Mouse (Mus musculus) right cerebral cortex, postnatal 4 days (tissue): ENCODE results near the gene Gjb4.

Experiments used
- DNase-seq: peaks from one replicate; pipeline ENCODE4 v3.0.0-alpha.2; 2022

Gjb4 gene

DNA sequence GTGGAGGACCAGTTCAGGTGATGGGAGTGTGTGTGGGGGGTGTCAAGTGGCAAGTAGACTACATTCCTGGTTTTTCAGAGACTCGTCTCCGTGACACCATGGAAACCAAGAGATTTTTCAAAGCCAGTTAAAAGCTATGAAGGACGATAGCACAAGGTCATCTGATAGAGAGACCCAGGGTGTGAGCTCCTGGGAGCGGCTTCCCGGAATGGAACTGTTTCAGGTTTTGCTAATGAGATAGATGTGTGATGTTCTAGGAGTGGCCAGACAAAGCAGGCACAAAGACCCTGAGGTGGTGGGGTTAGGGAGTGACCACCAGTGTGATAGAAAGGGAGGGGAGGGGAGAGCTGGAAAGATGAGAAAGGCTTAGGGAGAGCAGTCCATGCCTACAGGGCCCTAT, 8.9 kb downstream of the Gjb4 start:
- no peak for DNase-seq

DNA sequence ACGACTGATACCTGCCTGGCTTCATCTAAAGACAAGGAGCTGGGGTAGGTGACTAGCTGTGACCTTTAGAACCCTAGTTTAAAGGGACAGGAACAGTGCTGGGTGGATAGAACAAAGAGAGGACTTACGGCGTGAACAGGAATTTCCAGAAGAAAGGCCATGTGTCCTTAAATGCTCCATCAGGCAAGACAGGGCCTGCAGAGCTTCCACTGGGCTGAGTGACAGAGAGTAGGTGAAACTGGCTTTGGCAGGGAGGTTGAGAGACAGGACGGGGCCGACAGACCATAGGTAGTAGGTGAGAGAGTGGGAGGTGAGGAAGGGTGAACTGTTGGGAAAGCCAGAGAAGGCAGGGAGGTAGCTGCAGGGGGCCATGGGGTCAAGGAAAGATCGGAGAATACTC, 12.5 kb downstream of the Gjb4 start:
- DNase-seq = no peak

DNA sequence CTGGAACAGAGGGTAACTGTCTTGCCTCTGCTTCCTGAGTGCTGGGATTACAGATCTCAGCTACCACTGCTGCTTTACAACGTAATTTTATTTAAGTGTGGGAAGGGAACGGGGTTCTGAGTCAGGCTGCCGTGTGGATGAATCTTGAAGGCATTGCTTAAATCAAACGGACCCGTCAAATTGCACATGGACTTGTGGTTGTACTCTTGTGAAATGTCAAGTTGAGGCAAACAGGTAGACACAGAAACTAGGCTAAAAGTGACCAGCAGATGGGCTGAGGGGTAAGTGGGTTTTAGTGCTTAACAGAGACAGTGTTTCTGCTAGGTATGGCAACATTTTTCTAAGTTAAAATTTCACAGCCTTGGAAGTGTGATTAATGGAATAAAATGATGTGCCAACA, 16.2 kb downstream of the Gjb4 start:
- no peak for DNase-seq

DNA sequence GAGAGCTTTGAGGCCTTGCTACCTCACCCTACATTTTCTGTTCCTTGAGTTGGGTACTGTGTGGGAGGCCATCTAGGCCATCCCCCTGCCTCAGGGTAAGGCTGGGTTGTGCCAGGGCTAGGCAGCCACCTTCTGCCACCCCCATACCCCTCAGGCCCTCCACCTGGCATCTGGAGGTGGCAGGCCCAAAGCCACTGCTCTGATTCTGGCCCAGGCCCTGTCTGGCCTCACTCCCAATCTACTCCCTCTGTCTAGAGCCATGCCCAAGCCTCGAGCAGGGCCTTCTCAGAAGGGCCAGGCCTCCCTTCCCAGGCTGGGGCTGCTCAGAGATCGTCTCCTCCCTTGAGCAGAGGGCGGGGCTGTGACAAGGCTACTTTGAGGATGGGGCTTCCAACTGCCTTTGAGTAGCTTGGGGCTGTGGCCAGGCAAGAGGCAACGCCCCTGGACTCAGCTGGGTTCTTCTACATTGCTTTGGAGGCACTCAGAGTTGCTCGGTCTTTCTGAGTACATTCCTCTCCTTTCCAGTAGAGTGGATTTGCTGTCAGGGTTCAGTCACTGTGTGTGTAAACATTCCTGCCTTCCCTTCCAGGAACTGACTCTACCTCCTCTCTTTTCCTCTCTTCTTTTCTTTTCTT, 18.9 kb downstream of the Gjb4 start:
- DNase-seq = no peak

DNA sequence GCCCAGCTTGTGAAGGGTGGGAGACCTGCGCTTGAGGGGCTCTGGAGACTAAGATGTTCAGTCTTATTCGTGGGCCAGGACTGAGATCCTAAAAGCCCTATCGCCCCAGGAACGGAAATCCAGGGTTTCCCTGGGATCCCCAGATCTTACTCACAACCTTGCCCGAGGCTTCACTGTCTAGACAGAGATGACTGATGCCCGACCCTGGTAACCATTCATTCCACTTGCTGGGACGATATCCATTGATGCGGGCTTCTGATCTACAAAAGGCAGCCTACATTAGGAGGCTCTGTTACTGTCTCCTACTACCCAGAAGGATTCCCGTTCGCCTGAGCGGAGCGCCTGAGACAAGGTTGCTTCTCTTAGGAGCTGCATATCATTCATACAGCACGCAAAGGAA, 22.7 kb downstream of the Gjb4 start:
- DNase-seq = no peak

GRCm38 (mm10) chr4:127330181-127331100, 23.4 kb downstream of the Gjb4 start, which contains the start of gene Gjb3:
Gene Gjb3, minus strand, starts transcription at chr4:127330844.
- peak; percentile 29 for DNase-seq

DNA sequence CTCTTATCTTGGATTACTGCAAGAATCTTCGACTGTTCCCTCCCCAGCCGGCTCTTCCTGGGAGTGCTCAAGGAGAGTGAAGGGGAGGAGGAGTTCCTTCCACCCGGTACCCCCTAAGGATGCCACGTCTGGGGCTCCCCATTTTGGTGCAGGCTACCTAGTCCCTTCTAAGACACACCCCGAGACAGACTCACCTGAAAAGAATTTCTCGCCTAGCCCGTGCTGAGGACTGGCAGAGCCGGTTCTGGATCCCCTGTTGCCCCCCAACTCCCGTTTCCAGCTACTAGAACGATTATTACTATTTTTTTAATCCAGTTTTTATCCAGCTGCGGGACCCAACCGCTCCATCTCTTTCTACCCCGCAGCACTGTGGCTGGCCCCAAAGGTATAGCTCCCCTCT, 24.1 kb downstream of the Gjb4 start:
- DNase-seq = no peak

- DNase-seq = no peak
These were observed 24.8 kb downstream of the Gjb4 start for GRCm38 (mm10) chr4:127329046-127329445.

DNA sequence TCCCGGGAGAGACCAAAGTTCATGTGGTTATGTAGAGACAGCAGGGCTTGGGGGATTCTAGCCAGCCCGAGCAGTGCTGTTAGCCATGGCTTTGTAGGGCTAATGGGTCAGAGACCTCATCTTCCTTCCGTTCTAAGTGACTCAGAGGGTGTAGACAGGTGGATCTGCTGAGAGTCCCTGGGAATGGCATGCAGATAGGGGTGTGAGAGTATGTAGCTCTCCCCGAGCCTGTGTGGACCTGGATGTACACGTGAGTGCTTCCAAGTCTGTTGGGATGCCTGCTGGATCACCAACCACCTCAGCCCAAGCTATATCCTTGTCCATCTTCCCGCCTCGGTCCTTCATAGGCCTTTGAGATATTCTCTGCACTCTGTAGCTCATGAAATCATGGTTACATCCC, 25.5 kb downstream of the Gjb4 start:
- no peak for DNase-seq

- DNase-seq = no peak
These were observed 26.1 kb downstream of the Gjb4 start for GRCm38 (mm10) chr4:127327749-127328148.

DNA sequence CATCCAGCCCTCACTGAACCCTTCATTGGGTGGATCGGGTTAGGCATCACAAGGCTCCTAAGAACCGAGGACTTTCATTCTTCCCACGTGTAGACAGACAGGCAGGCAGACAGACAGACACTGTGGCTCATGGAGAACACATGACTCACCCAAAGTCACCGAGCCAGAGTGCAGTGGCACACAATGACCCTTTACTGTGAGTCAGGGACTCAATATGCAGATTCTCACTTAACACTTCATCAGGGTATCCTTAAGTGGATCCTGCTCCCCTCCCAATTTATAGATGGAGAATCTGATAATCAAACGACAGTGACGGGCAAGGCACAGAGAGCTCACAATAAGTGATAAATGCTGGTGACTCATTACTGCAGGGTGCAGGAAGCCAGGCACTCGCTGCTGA, 26.6 kb downstream of the Gjb4 start:
- no peak for DNase-seq

DNA sequence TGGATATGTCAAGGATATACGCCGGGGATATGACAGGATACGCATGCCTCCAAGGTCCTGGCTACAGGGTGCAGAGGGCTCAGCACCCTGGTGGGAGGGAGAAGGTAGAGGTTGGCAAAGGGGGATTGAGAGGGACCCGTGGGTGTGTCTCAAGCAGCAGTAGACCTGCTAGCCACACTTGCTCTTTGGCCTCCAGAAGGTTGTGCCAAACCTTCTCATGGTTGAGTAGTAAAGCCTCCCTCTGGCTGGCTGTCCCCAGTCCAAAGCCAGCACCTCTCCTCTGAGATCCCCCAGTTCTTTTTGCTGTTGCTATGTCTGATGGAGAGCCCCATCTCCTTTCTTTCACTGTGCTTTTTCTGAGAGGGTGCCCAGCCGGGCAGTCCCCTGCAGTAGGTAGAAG, 28.6 kb downstream of the Gjb4 start:
- DNase-seq = no peak

GRCm38 (mm10) chr4:127324759-127325158, 29.1 kb downstream of the Gjb4 start:
- DNase-seq = peak; percentile 96

DNA sequence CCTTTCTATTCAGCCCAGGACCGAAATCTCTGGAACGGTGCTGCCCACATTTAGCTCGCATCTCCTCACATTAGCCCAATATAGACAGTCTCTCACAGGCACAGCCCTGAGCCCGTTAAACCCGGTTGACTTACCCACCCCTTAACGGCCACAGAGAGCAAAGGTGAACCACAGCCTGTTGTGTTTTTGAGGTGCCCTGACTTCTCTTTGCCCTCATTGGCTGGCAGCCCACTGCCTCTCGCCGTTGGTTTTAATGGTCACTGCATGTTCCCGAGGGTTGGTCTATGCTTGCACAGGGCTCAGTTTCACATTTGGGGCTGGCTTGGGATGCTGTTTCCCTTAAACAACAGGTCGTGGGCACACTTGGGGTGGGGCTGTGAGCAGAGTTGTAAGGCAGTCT, 29.6 kb downstream of the Gjb4 start:
- no peak for DNase-seq

- no peak for DNase-seq
These were observed 30.2 kb downstream of the Gjb4 start for GRCm38 (mm10) chr4:127323651-127324050.

DNA sequence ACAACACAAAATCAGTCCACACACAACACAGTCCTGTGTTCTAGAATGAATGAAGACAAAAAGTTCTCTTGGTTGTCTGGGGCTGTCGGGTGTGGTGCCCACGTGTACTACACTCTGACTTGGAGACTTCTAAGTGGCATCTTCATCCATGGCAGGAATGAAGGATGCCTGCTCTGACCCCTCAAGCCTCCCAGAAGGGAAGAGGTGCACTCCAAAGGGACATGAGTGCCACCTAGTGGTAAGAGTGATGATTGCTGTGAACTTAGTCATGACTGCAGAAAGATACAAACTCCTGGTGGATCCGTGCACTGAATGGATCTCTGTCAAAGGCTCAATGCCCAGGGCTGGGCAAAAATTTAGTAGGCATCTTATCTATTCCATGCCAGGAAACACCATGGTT, 34.3 kb downstream of the Gjb4 start:
- DNase-seq = peak; percentile 62

GRCm38 (mm10) chr4:127317143-127317542, 36.7 kb downstream of the Gjb4 start:
- DNase-seq = no peak

DNA sequence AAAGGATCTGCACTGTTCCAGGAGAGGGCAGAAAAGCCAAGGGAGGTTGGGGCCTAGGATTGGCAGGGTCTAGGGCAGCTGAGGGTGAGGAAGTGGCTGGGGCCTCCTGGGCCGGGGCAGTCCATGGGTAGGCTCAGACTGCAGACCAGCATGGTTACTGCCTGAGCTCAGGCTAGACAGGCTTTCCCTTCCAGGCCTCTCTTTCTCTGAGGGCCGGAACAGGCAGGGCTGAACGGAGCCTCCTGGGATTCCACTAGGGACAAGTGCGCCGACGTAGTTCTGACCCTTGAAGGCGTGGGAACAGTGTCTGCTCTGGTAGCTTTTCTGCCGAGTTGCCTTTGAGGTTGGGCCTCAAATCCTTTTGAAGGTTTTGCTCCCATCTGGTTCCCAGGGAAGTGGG, 38.1 kb downstream of the Gjb4 start:
- no peak for DNase-seq

DNA sequence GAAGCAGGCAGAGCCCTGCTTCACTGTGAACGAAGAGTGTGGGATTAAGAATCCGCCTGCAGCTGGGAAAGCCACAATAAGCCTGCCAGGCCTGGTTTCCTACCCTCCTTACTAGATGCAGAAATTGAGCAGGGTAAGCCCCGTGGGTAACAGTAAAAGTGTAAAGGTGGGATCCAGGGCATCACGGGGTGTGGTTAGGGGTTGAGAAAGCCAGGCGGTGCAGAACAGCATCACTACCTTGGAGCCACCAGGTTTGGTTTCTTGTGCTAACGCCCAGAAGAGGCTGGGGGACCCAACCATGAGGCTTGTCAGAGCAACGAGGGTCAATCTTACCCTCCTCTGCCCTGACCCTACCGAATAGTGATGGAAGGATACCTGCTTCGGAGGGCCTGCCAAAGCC, 39.3 kb downstream of the Gjb4 start:
- DNase-seq = no peak

- peak; percentile 66 for DNase-seq
These were observed 40.0 kb downstream of the Gjb4 start, which contains the start of gene Gja4 for GRCm38 (mm10) chr4:127313861-127314260. Gene Gja4, minus strand, starts transcription at chr4:127314039.

GRCm38 (mm10) chr4:127312349-127312748, 41.5 kb downstream of the Gjb4 start:
- DNase-seq = no peak

DNA sequence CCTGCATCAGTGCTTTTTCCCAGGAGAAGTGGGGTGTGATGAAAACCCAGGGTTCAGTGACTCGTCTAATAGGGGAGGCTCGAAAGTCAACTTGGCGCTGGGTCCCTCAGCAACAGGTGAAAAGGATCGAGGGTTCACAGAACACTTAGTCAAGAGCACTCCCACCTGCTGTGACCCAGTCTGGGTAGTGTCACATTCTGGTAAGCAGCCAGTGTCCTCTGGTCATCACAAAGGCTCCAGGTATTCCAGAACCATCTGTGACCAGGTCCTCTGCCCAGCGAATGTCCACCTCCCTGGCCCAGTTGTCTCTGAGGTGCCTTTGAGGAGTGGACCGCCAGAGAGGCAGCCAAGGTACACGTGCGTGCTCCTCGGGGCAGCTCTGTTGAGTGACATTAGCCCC, 42.3 kb downstream of the Gjb4 start:
- DNase-seq = no peak

DNA sequence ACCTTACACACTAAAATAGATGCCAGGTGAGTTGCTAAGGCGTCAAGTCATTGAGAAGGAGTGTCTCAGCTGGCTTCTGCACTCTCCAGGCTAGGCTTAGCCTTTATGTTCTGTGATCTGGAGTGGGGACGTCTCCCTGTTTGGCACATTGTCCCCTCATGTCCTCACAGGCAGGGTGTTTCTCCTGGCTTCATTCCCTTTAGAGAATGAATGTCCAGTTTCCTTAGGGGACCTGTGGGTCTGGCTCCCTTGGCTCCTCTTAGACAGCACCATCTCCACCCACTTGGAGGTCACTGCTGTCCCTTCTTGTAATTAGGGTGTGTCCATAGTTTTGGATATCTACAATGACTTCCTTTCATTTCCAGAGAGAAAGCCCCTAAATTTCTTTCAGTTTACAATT, 47.0 kb downstream of the Gjb4 start:
- no peak for DNase-seq

GRCm38 (mm10) chr4:127303796-127304195, 50.1 kb downstream of the Gjb4 start:
- no peak for DNase-seq
